Mouse (Mus musculus) heart, postnatal 0 days (tissue): Measurements from ENCODE around the gene Apobec2.

Experiments used
- CTCF ChIP-seq: IDR thresholded peaks from 2 replicates; pipeline ENCODE4 v1.5.1; 2016; ENCODE audit warnings: antibody characterized with exemption, control low read depth, low read depth
- EP300 ChIP-seq: IDR thresholded peaks from 2 replicates; pipeline ENCODE4 v1.6.1; 2016; ENCODE audit warnings: antibody characterized with exemption, low read depth

- TF ChIP-seq CTCF (no peak), EP300 (no peak)
Observed at GRCm38 (mm10) chr17:48447675-48448074, 14.9 kb upstream of the Apobec2 start.
